Mouse (Mus musculus) regulatory T cell (primary cell): ENCODE results near the gene Gm21887.
"Not testable (repeated sequence)": the region's sequence is repeated elsewhere in the genome, so short reads cannot be mapped to it uniquely, and the experiment has no call there.

Source experiments
- in situ Hi-C: fragments of 300-600 bp; cut with MboI, MseI; formaldehyde crosslinking; loops from one replicate; pipeline ENCODE4 v1.15.1; 2025; ENCODE audit warnings: high pct_unique_total_duplicates

Gm21887 gene

DNA sequence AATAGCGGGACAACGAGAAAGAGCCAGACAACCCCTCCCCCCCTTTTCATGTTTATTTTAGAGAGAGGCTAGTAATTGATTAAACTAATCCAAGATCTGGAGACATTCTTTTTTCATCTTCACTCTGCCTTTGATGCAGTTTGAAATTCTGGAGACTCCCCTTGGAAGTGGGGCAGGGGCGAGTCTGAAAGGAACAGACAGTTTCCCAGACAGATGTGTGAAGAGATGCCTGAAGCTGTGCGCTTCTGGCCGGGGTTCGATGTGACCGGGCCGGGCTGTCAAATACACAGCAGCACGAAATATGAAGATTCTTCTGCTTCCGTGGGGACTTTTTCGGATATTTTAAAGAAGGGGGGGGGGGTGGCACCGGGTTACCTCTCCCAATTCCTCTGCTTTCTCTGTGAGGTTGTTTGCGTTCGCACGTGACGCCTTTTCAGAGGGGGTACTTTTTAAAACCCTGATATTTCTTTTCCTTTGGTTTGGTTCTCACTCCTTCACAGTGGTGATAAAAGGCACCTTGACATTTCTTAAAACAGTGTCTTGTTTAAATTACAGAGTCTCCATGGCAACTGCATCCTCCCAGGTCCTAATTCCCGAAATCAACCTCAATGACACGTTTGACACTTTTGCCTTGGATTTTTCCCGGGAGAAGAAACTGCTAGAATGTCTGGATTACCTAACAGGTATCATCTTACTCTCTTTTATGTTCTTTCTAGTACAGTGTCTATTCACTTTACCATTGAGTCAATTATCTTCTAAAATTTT lies 25.9 kb upstream of the Gm21887 start:
- in situ Hi-C loops, result not testable (repeated sequence)

- in situ Hi-C loops, result not testable (repeated sequence)
Observed at GRCm38 (mm10) chrX:169984331-169984730, 25.1 kb upstream of the Gm21887 start.

DNA sequence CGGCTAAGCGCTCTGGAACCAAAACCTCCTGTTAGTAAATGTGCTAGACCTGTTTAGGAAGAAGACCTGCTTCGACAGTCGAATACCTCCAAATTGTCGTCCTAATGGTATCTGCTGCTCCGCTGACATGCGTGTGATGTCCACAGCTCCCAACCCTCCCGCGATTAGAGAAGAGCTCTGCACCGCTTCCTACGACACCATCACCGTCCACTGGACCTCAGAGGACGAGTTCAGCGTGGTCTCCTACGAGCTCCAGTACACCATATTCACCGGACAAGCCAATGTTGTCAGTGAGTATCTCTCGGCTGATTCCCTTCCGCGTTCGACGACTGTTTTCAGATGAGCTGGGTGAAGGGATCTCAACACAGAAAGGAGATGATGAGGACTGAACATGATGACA lies 24.6 kb upstream of the Gm21887 start:
- in situ Hi-C loops, result not testable (repeated sequence)

DNA sequence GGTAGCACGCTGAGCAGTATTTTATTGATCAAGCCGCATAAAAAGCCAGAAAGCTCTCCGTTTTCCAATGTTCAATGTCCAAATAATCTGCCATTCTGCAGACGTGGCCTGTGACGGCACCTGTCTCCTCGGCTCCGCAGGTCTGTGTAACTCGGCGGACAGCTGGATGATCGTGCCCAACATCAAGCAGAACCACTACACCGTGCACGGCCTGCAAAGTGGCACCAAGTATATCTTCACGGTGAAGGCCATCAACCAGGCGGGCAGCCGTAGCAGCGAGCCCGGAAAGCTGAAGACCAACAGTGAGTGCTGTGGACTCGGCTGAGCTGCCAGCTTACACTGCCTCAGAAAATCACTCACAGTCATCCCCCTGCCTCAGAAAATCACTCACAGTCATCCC lies 23.7 kb upstream of the Gm21887 start:
- in situ Hi-C loops, result not testable (repeated sequence)

DNA sequence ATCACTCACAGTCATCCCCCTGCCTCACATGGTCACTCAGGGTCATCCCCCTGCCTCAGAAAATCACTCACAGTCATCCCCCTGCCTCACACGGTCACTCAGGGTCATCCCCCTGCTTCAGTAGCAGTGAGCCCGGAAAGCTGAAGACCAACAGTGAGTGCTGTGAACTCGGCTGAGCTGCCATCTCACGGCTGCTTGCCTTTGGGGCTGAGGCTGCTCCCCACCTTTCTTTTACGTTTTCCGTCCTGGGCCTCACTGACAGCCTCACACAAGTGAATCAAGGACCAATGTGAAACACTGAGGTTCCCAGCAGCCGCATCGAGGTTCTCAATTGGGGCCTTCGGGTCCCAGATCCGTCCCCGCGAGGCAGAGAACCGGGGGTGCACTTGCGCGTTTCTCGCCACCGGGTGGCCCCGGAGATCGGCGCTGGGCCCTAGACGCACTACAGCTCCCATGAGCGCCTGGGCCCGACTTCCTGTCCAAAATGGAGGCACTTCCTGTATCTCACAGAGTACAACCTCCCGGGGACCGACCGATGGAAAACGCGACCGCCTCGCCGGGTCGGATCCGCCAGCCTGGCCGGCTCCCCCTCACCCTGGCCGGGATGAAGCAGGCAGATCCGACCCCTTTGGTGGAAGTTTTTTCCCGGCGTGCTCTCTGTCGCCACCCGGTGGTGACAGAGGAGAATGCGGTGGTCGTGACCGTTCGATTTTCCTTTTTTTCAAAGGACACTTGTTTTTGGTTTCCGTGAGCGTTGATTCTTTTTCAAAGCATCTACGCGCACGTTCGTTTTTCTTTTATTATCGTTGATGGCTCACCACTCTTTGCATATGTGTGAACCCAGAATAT lies 22.7 kb upstream of the Gm21887 start:
- in situ Hi-C loops, result not testable (repeated sequence)

DNA sequence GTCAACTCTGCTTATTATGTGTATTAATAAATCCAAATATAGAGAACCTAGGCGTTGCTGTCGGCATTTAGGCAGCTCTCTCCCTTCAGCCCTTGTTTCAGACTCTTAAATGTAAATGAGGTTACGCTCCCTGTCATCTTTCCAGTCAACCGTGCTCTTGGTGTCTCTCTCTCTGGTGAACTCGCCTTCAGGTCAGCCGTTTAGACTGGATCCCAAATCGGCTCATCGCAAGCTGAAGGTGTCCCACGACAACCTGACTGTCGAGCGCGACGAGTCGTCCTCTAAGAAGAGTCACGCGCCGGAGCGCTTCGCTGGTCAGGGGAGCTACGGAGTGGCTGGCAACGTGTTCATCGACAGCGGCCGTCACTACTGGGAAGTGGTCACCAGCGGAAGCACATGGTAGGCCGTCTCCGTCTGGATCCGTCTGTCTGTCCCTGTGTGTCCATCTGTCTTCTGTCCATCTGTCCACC lies 22.1 kb upstream of the Gm21887 start:
- in situ Hi-C loops, result not testable (repeated sequence)

GRCm38 (mm10) chrX:169988571-169989218 lies 20.8 kb upstream of the Gm21887 start:
- in situ Hi-C loops, result not testable (repeated sequence)

GRCm38 (mm10) chrX:169989219-169989595 lies 20.3 kb upstream of the Gm21887 start:
- in situ Hi-C loops, result not testable (repeated sequence)

GRCm38 (mm10) chrX:169989691-169990631 lies 19.5 kb upstream of the Gm21887 start:
- in situ Hi-C loops, result loop anchor here (5.0 kb wide), 1 partner anchor 682 kb away; the partner anchor contains the start of gene Asmt

- in situ Hi-C loops, result loop anchor here (5.0 kb wide), 1 partner anchor 681 kb away; the partner anchor contains the start of gene Asmt
Observed at GRCm38 (mm10) chrX:169991128-169991873, 18.2 kb upstream of the Gm21887 start.

DNA sequence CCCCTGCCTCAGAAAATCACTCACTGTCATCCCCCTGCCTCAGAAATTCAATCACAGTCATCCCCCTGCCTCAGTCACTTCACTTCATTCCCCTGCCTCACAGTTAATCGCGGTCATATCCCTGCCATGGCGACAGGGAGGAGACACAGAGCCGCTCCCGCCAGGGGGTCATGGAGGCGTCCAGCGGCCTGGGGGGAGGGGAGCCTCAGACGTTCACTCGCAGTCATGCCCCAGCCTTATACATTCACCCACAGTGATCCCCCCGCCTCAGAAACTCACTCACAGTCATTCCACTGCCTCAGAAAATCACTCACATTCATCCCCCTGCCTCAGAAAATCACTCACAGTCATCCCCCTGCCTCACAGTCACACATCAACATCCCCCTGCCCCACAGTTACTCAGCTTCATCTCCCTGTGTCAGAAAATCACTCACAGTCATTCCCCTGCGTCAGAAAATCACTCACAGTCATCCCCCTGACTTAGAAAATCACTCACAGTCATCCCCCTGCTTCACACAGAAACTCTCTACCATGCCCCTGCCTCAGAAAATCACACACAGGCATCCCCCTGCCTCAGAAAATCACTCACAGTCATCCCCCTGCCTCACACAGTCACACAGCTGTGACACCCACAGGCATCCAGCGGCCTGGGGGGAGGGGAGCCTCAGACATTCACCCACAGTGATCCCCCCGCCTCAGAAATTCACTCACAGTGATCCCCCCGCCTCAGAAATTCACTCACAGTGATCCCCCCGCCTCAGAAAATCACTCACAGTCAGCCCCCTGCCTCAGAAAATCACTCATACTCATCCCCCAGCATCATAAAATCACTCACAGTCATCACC lies 17.2 kb upstream of the Gm21887 start:
- in situ Hi-C loops, result loop anchor here (5.0 kb wide), 1 partner anchor 680 kb away; the partner anchor contains the start of gene Asmt

GRCm38 (mm10) chrX:169992951-169993547 lies 16.4 kb upstream of the Gm21887 start:
- in situ Hi-C loops, result loop anchor here (5.0 kb wide), 1 partner anchor 679 kb away; the partner anchor contains the start of gene Asmt

DNA sequence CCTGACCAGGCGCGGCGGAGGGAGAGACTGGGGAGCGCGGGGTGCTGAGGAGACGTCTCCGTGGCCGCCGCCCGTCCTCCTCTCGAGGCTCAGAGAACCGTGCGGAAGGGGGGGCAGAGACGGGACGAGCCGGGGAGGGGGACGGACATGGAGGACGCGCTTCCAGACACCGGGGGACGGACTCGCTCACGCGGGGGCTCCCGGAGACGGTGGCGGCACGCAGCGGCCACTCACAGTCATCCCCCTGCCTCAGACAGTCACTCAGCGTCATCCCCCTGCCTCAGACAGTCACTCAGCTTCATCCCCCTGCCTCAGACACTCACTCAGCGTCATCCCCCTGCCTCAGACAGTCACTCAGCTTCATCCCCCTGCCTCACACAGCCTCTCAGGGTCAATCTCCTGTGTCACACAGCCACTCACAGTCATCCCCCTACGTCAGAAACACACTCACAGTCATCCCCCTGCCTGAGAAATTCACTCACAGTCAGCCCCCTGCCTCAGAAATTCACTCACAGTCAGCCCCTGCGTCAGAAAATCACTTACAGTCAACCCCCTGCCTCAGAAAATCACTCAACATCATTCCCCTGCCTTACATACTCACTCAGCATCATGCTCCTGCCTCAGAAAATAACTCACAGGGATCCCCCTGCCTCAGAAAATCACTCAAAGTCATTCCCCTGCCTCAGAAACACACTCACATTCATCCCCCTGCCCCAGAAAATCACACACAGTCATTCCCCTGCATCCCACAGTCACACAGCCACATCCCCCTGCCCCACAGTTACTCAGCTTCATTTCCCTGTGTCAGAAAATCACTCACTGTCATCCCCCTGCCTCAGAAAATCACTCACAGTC lies 15.2 kb upstream of the Gm21887 start:
- in situ Hi-C loops, result loop anchor here (5.0 kb wide), 1 partner anchor 678 kb away; the partner anchor contains the start of gene Asmt

- in situ Hi-C loops, result loop anchor here (5.0 kb wide), 1 partner anchor 677 kb away; the partner anchor contains the start of gene Asmt
Observed at GRCm38 (mm10) chrX:169994866-169995711, 14.4 kb upstream of the Gm21887 start.

- in situ Hi-C loops, result not testable (repeated sequence)
Observed at GRCm38 (mm10) chrX:169995909-169996521, 13.4 kb upstream of the Gm21887 start.

DNA sequence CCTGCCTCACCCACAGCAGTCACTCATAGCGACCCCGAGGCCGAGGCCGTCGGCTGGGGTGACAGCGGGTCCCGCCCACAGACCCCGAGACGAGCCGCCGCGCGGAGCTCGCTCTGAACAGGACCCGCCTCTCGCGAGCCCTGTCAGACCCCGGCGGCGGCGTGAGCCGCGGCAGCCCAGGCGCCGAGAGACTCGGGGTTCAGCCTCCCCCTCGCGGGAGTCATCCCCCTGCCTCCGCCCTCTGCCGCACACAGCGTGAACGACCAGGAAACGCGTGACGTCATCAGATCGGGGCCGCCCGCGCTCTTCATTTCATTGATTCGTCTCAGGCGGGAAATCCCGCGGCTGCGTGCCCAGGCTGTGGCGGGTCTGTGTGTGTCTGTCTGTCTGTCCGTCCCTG lies 12.5 kb upstream of the Gm21887 start:
- in situ Hi-C loops, result not testable (repeated sequence)
